Mouse (Mus musculus): ENCODE results near the gene Ncbp1.

- TF ChIP-seq CTCF (IDR thresholded peaks at IDR 0.05) = no peak
- no peak for TF ChIP-seq EP300 (IDR thresholded peaks at IDR 0.05)
Observed at GRCm38 (mm10) chr4:46196513-46196912, 58.1 kb downstream of the Ncbp1 start.

All from lung, postnatal 0 days (tissue).